Mouse (Mus musculus) liver, postnatal 0 days (tissue): ENCODE results near the gene Ankrd7. TPM values are rescaled to one million over a fixed set of nuclear protein-coding genes. Genes with fewer than 3 reads are reported as not detected.

Source experiments
- ATAC-seq: fragments of 200-750 bp; cut with Nextera tagmentation; 2 replicates; pipeline ENCODE4 v1.8.0; 2017; ENCODE audit warnings: mild to moderate bottlenecking, moderate library complexity
- DNase-seq: peaks from one replicate; pipeline ENCODE4 v3.0.0-alpha.2; 2016
- H3K27ac ChIP-seq: fragments of 300-500 bp; sonication (generic); 2 replicates; pipeline ENCODE4 v1.5.1; 2014; ENCODE audit warnings: antibody characterized with exemption, moderate library complexity, mild to moderate bottlenecking, low read depth
- H3K27me3 ChIP-seq: fragments of 300-500 bp; sonication (generic); 2 replicates; pipeline ENCODE4 v1.6.1; 2014; ENCODE audit warnings: low read length, control low read depth, mixed read lengths; ENCODE audit not compliant: insufficient read depth
- H3K36me3 ChIP-seq: fragments of 300-500 bp; sonication (generic); replicated peaks from 2 replicates; pipeline ENCODE4 v1.6.1; 2014; ENCODE audit warnings: mild to moderate bottlenecking, control low read depth, low read length, moderate library complexity, mixed read lengths; ENCODE audit not compliant: insufficient read depth
- H3K4me1 ChIP-seq: fragments of 300-500 bp; sonication (generic); 2 replicates; pipeline ENCODE4 v1.6.1; 2014; ENCODE audit warnings: antibody characterized with exemption, mild to moderate bottlenecking, control low read depth; ENCODE audit not compliant: insufficient read depth
- H3K4me2 ChIP-seq: fragments of 300-500 bp; sonication (generic); 2 replicates; pipeline ENCODE4 v1.6.1; 2014; ENCODE audit warnings: low read depth, mild to moderate bottlenecking, low read length, moderate library complexity, mixed read lengths
- H3K4me3 ChIP-seq: fragments of 300-500 bp; sonication (generic); 2 replicates; pipeline ENCODE4 v1.5.1; 2014; ENCODE audit warnings: low read depth, low read length
- H3K9ac ChIP-seq: fragments of 300-500 bp; sonication (generic); replicated peaks from 2 replicates; pipeline ENCODE4 v1.6.1; 2014; ENCODE audit warnings: mild to moderate bottlenecking, moderate library complexity
- H3K9me3 ChIP-seq: fragments of 300-500 bp; sonication (generic); 2 replicates; pipeline ENCODE4 v1.6.1; 2016; ENCODE audit warnings: mild to moderate bottlenecking, control low read depth, low read length, mixed read lengths
- CTCF ChIP-seq: sonication (generic); IDR thresholded peaks from 2 replicates; pipeline ENCODE4 v1.5.1; 2016; ENCODE audit warnings: antibody characterized with exemption, low read depth
- EP300 ChIP-seq: IDR thresholded peaks from 2 replicates; pipeline ENCODE4 v1.6.1; 2016; ENCODE audit warnings: antibody characterized with exemption, low read depth, mild to moderate bottlenecking
- WGBS: fragments of 180-500 bp; shearing (Covaris S2); extraction: QIAGEN DNeasy Blood & Tissue Kit; methylation state at CpG from one replicate; pipeline ENCODE4 v1.1.7; 2014; ENCODE audit not compliant: insufficient replicate concordance; 5-methylcytosine and 5-hydroxymethylcytosine counted together
- polyA plus RNA-seq: library from polyadenylated mRNA; unstranded; fragments of >200 nt; fragmentation: Nextera tagmentation; extraction: Ambion mirVana; gene quantifications from 2 replicates; pipeline ENCODE4 v1.2.1, GENCODE M21; 2015

Ankrd7 gene
- polyA plus RNA-seq, 1 experiment from 2014 or later: not detected

GRCm38 (mm10) chr6:18848051-18848701 is 17.9 kb upstream of the Ankrd7 start, which contains the start of gene Lsm8:
Gene Lsm8, plus strand, starts transcription at chr6:18848579.
- WGBS: under 1% methylated on average over 37 of the region's 37 CpGs
- Histone ChIP-seq H3K27ac (peak within 1 kb of the TSS; percentile 98), H3K4me2 (peak within 1 kb of the TSS; percentile 88), H3K9me3 (no peaks in the 10 kb centered on the region), H3K4me1 (peaks cover 11% of the 10 kb centered on the region), H3K27me3 (no peaks in the 10 kb centered on the region), H3K9ac (peak within 1 kb of the TSS; percentile 91), H3K36me3 (peaks cover 16% of the 10 kb centered on the region), H3K4me3 (peak within 1 kb of the TSS; percentile 78)
- DNase-seq: peak; percentile 98
- TF ChIP-seq CTCF (peak; percentile 23), EP300 (peak; percentile 41; the same call in 1 of the 2 replicates)
- ATAC-seq: peak; percentile 99

- DNase-seq (no peak), ATAC-seq (peak; percentile 68)
- Histone ChIP-seq H3K4me1 (peaks cover 11% of the 10 kb centered on the region), H3K27me3 (no peaks in the 10 kb centered on the region), H3K27ac (peak overlapping the region; percentile 98), H3K4me3 (peak overlapping the region; percentile 78), H3K9me3 (no peaks in the 10 kb centered on the region), H3K36me3 (peaks cover 20% of the 10 kb centered on the region), H3K9ac (peak overlapping the region; percentile 91), H3K4me2 (peak overlapping the region; percentile 88)
- TF ChIP-seq CTCF (no peak), EP300 (no peak)
- WGBS: under 1% methylated on average over 28 of the region's 28 CpGs
Observed at GRCm38 (mm10) chr6:18848702-18849061, 17.4 kb upstream of the Ankrd7 start.

- no peaks in the 10 kb centered on the region for H3K27me3 ChIP-seq
- no peak for TF ChIP-seq EP300
- TF ChIP-seq CTCF: no peak
- no peak for ATAC-seq
- H3K36me3 ChIP-seq: peaks cover 32% of the 10 kb centered on the region
- no peak overlapping the region for H3K4me3 ChIP-seq
- H3K27ac ChIP-seq: no peak overlapping the region
- no peaks in the 10 kb centered on the region for H3K9me3 ChIP-seq
- no peak overlapping the region for H3K9ac ChIP-seq
- no peak for DNase-seq
- no peaks in the 10 kb centered on the region; the same call in 1 of the 2 replicates for H3K4me1 ChIP-seq
- H3K4me2 ChIP-seq: no peak overlapping the region
Observed at GRCm38 (mm10) chr6:18855323-18855722, 10.8 kb upstream of the Ankrd7 start.

GRCm38 (mm10) chr6:18856487-18857078 is 9.5 kb upstream of the Ankrd7 start:
- DNase-seq (no peak), ATAC-seq (no peak)
- no peaks in the 10 kb centered on the region for H3K4me1 ChIP-seq
- H3K9me3 ChIP-seq: no peaks in the 10 kb centered on the region
- WGBS: 80% methylated on average over 3 of the region's 3 CpGs
- H3K4me2 ChIP-seq: no peak overlapping the region
- peaks cover 30% of the 10 kb centered on the region for H3K36me3 ChIP-seq
- no peak overlapping the region for H3K27ac ChIP-seq
- H3K9ac ChIP-seq: no peak overlapping the region
- no peak overlapping the region for H3K4me3 ChIP-seq
- TF ChIP-seq EP300 (no peak), CTCF (no peak)
- H3K27me3 ChIP-seq: no peaks in the 10 kb centered on the region

GRCm38 (mm10) chr6:18889030-18889429 is 22.9 kb downstream of the Ankrd7 start:
- WGBS: 61% methylated on average over 2 of the region's 2 CpGs
- DNase-seq: no peak
- H3K9me3 ChIP-seq: no peaks in the 10 kb centered on the region
- no peaks in the 10 kb centered on the region for H3K4me1 ChIP-seq
- H3K36me3 ChIP-seq: no peaks in the 10 kb centered on the region
- no peak for ATAC-seq
- no peak overlapping the region for H3K4me2 ChIP-seq
- no peak overlapping the region for H3K4me3 ChIP-seq
- TF ChIP-seq CTCF (no peak), EP300 (no peak)
- H3K27me3 ChIP-seq: no peaks in the 10 kb centered on the region
- no peak overlapping the region for H3K9ac ChIP-seq
- no peak overlapping the region for H3K27ac ChIP-seq

- no peaks in the 10 kb centered on the region for H3K27me3 ChIP-seq
- H3K4me3 ChIP-seq: no peak overlapping the region
- no peaks in the 10 kb centered on the region for H3K36me3 ChIP-seq
- TF ChIP-seq CTCF (no peak), EP300 (no peak)
- H3K9ac ChIP-seq: no peak overlapping the region
- no peak for ATAC-seq
- H3K4me1 ChIP-seq: no peaks in the 10 kb centered on the region
- no peak overlapping the region for H3K4me2 ChIP-seq
- H3K9me3 ChIP-seq: no peaks in the 10 kb centered on the region
- H3K27ac ChIP-seq: no peak overlapping the region
- DNase-seq: no peak
Observed at GRCm38 (mm10) chr6:18894142-18894541, 28.0 kb downstream of the Ankrd7 start.
